Comparison of ENCODE assay signal across 8 mouse cellular contexts in the genomic region with DNA sequence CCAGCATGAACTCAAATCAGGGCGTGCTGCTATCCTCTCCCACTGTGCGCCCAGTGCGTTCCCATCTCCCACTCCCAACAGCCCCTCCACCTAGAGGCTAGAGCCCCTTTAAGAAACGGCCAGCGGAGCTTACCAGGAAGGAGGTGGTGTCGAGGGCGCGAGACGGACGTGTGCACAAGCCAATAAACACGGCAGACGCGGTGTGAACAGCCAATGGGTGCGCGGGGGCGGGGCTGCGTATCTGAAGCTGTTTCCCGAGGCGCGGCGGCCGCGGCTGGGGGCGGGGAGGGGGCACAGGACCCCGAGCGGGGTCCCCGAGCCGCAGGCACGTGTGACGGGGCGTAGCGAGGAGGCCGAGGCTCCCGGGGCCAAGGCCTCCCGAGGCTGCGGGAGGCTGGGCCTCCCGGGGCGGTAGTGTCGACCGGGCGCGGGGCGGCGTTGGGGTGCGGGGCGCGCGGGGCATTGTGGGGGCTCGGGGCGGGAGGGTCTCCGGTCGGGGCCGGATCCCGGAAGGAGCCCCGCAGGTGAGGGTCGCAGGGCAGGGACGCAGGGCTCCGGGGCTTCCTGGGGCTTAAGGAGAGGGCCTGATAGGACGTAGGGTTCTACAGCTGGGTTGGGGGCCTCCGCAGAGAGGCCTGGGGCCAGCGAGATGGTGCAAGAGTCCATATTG. TPM values are rescaled to one million over a fixed set of nuclear protein-coding genes. Genes with fewer than 3 reads are reported as not detected.
DNase-seq lines count a peak whose midpoint lies in the region; ATAC-seq lines count a peak whose summit lies in the region.

A gene (plus strand): TSS at position 213 of the 670 bp plus-strand sequence.
A gene (minus strand): TSS at position 445 of the 670 bp plus-strand sequence.

- ATAC-seq in hindbrain, embryonic 12.5 days (ENCODE audit: low FRiP score), result peak; percentile 94

- H3K4me1 ChIP-seq in hindbrain, embryonic 12.5 days, result peaks cover 33% of the 10 kb centered on the region

- peak within 1 kb of the TSS; percentile 92 for H3K9ac ChIP-seq in hindbrain, embryonic 12.5 days

- peaks cover 29% of the 10 kb centered on the region for H3K36me3 ChIP-seq in hindbrain, embryonic 12.5 days

- under 1% methylated on average over 61 of the region's 61 CpGs for WGBS in hindbrain, embryonic 12.5 days

- H3K27me3 ChIP-seq in hindbrain, embryonic 12.5 days, result no peaks in the 10 kb centered on the region

- H3K4me2 ChIP-seq in hindbrain, embryonic 12.5 days (replicated peaks), result peak within 1 kb of the TSS; percentile 77

- H3K4me3 ChIP-seq in hindbrain, embryonic 12.5 days, result peak within 1 kb of the TSS; percentile 67

- no peaks in the 10 kb centered on the region for H3K9me3 ChIP-seq in hindbrain, embryonic 12.5 days (replicated peaks)

- DNase-seq in Muller cell, postnatal 12 days (ENCODE audit: inconsistent ontology term), result peak; percentile 97
- DNase-seq in cerebellum, adult 9-11 months, result peak; percentile 97
- DNase-seq in frontal cortex, postnatal 10 days (ENCODE audit: low spot score in 2 of 2), result peak; percentile 95 to 98
- peak; percentile 98 to 99 for DNase-seq in layer of hippocampus, postnatal 25 days (ENCODE audit: extremely low spot score in 1 of 2, low spot score in 1 of 2)
- DNase-seq in lung, postnatal 25 days (ENCODE audit: low spot score), result peak; percentile 97
- DNase-seq in retina, embryonic 14.5 days (ENCODE audit: low spot score), result peak; percentile 98
- DNase-seq in thymus, postnatal 4 days, result peak; percentile 99

- peak within 1 kb of the TSS; percentile 89 for H3K27ac ChIP-seq in hindbrain, embryonic 12.5 days

RNA-seq across cellular contexts. Expression of the first gene that starts in this region (rescaled TPM):
- polyA plus RNA-seq in hindbrain, embryonic 12.5 days (2016; fragmentation: Nextera tagmentation; extraction: Ambion mirVana), result 313 and 334 TPM in 2 replicates
- 100 to 1,000 TPM; 432 to 468 TPM for total RNA-seq in layer of hippocampus, postnatal 25 days (2021)

RNA-seq across cellular contexts. Expression of the second gene that starts in this region (rescaled TPM):
- polyA plus RNA-seq in hindbrain, embryonic 12.5 days (2016; fragmentation: Nextera tagmentation; extraction: Ambion mirVana), result 47.1 and 48.5 TPM in 2 replicates
- 10 to 100 TPM; 37.8 to 38.0 TPM for total RNA-seq in layer of hippocampus, postnatal 25 days (2021)

Comparison
In these comparisons a context has a peak if more than half of its experiments do, and no peak if none do; other contexts are left out.
1. Peak in every context shown above with its lines: DNase-seq, ATAC-seq, H3K4me3 ChIP-seq and H3K27ac ChIP-seq.